Mouse (Mus musculus) cerebellum, adult 11-12 months (tissue): Measurements from ENCODE around the gene Prox2.

Experiments
- DNase-seq: peaks from one replicate; pipeline ENCODE4 v3.0.0; 2022

The Prox2 gene

DNA sequence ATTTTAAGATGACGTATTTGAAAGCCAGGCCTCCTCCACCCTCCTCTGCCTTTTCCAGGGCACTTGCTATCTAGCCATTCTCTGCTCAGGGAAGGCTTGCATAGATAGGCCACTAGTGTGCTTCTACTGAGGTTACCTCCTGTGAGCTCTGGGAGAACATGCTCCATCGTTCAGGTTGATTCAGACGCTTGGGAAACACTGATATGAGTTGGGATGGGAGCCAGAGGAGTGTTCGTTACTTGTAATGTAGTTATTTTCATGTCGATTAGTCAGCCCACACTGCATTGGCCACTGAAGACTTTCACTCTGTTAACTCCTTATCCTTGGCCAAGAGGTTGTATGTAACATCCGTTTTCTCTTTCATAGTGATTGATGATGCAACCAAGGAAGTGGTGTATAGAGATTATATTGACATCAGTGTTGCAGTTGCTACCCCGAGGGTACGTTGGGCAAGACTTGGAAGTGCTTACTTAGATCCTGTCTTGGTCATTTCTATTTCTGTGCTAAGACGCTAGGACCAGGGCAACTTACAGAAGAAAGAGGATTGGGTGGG lies 18.9 kb upstream of the Prox2 start:
- DNase-seq, result no peak

DNA sequence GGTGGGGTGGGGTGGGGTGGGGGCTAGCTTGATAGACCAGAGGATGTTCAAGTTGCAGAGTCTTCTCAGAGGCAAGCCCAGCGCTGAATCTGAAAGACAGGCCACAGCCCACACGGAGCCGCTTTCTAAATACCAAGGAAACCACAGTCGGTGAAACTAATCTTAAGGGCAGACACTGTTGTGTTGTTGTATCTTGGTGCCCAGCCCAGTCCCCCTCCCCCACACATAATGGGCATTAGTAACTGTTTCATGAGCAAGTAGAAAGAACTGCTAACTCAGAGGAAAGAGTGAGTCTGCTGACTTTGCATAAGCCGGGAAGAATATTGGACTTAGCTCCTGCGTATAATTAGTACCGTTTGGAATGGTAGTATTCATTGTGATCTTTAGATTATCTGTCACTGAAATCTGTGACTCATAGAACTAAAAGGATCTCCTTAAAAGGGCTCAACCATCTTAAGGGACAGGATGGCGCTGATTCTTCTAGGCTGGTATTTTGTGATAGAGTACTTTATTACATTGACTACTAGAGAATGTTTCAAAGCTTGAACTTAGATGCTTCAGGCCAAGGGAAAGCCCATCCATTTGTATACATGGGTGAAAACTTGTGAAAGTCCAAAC lies 16.5 kb upstream of the Prox2 start:
- DNase-seq, result no peak

DNA sequence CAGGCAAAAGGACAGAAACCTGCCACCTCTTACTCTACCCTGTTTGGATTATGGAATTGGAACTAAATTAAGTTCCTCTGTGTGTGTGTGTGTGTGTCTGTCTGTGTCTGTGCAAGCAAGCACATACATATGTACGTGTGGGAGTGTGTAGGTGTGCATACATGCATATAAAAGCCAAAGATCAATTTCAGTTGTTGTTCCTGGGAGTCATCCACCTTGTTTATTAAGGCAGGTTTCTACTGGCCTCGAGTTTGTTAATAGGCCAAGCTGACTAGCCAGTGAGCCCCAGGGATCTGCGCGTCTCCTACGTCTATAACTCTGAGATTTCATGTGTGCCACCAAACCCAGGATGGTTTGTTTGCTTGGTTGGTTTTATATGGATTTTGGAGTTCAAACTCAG lies 14.2 kb upstream of the Prox2 start:
- DNase-seq, result no peak

DNA sequence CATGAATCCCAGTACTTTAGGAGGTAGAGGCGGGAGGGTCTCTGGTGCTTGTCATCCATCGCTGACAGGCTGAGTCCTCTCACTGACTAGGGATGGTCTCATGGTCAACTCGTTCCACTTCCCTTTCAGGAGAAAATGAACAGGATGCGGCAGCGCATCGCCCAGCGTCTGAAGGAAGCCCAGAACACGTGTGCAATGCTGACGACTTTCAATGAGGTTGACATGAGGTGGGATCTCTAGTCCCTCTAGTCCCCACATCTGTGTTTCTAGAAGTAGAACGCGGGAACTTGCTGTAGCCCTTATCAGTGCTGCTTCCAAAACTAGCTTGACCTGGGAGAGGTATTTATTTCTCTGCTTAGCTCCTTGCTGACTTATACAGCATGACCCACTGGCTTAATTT lies 13.1 kb upstream of the Prox2 start:
- no peak for DNase-seq

DNA sequence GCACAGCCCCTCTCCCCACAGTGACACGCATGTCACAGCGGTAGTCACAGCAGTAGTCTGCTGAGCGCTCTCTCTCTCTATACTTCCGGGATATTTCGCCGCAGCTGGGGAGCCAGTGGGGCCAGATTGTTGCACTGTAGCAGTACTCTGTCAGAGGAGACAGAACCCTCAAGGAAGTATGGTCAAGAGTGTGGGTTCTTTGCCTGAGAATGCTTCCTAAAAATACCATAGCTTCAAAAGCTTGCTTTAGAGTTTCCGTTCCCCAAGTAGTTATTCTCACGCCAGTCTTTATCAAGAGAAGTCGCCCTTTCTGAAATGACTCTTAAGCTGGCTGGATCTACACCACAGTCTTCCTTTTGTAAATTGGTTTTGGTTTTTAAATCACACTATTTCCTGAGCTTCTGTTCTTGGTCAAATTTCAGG lies 12.6 kb upstream of the Prox2 start:
- no peak for DNase-seq

DNA sequence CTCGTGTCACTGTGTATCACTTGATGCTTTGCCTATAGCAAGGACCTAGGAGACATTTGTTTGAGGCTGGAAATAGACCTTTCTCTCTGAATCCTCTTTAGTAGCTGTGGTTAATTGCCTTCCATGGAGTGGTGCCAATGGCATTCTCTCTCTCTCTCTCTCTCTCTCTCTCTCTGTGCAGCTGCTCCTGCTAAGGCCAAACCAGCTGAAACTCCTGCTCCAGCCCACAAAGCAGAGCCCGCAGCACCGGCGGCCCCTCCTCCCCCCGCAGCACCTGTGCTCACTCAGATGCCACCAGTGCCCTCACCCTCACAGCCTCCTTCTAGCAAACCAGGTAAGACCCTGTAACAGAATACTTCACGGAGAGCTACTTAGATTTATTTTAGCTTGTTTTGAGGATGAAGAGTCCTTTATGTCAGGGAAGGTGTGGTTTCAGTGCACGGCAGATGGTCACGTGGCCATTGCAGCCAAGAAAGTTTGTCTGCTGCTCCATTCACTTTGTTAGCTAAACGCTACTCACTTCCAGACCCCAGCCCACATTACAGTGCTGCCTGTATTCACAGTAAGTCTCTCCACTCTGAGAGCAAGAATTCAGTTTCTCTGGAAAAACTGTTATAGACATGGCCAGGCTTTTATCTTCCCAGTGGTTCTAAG lies 11.4 kb upstream of the Prox2 start:
- DNase-seq, result no peak

DNA sequence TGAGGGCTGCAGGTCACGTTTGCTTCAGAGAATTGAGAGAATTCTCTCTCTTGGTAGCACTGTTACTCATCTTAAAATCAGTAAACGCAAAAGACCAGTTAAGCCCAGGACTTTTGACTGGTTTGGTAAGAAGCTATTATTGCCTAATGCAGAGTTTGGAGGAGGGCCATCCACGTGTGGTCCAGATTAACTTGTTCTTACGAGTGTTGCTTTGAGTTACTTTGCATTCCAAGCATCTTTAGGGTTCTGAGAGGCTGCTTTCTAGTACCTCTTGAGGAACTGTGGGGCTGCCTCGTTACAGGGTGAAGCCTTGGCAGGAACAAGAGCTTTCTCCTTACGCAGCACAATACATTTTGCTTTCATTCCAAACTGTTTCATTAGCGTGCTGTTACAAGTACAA lies 5.1 kb upstream of the Prox2 start:
- DNase-seq, result no peak

DNA sequence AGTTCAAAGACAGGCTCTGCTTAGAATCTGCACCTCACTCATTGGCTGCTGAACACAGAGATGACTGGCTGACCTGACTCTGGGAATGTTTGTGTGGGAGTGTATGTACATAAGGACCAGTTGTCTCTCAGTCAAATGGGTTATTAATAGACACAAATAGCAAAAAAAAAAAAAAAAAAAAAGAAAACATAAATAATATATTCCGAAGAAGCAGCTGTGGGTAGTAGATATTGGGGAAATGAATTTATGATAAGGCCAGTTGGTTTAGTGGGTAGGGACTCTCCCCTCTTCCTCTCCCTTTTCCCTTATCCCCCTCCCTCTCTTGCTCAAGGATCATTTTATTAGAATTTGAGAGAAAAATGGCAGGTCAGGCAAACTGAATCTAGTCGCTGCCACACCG lies 3.4 kb upstream of the Prox2 start:
- DNase-seq, result no peak

DNA sequence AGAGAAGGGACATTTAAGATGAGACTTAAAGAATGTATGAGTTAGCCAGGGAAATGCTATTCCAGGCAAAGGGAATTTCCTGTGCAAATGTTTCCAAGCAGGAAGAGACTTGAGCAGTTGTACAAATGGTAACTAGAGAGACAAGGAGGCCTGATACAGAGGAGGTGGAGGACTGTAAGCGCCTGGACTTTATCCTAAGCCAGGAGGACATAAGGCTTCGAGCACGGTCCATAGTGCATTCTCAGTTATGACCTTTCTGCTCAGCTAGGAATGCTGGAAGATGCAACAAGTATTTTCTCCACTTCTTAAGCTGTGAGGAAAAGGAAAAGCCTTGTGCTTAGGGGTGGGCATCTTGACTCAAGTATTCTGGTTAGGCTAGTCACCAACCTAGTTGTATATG lies 2.8 kb upstream of the Prox2 start:
- no peak for DNase-seq

DNA sequence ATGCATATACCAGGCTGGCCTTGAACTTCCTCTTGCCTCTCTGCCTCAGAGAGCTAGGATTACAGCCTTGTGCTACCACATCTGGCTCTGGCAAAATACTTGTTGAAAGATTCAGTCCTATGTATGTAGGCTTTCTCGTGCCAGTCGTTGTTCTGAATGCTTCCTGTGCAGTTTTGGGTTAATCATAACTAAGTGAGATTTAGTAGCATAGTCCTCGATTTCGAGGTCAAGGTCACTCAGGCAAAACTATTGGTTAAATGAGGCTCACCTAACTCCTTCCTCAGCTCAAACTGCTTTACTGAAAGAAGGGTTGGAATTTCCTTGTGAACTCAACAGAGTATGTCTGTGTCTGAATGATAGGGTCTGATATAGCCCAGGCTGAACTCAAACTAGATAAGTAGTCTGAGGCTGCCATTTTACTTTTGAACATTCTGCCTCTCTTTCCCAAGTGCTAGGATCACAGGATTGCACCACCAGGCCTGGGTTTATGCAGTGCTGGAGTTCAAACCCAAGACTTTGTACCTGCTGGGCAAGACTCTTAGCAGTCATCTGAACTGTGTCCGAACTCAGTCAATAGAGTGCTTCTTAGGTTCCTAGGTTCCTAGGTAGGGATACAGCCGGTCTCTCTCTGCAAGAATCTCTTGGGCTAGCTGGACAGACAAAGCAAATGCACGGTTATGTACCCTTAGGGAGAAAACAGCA lies 2.1 kb upstream of the Prox2 start:
- no peak for DNase-seq

DNA sequence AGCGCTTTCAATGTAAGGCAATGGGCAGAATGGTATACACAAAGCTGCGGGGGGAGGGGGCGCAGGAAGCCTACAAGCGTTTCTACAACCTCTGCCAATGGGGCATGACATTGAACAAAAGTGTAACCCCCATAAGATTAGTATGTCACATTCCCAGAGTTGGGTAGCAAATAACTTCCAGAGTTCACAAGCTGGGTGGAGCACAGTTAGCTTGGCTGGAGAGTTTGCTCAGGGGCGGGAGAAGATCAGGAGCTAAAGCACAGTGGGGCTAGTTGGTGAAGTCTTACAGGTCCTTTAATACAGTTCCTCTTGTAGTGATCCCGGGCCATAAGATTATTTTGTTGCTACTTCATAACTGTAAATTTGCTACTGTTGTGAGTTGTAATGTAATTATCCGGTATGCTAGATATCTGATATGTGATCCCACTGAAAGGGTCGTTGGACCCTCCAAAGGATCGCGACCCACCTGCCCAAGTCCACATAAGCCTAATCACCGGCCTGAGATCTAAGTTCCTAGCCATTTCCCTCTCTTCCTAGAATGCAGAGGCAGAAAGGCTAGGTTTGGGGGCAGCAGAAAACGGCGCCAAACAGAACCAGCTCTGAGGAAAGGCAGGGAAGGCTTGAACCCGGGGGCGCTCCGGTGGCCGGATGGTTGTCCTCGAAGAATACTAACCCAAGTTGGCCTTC lies 405 bp downstream of the Prox2 start:
- DNase-seq, result no peak

DNA sequence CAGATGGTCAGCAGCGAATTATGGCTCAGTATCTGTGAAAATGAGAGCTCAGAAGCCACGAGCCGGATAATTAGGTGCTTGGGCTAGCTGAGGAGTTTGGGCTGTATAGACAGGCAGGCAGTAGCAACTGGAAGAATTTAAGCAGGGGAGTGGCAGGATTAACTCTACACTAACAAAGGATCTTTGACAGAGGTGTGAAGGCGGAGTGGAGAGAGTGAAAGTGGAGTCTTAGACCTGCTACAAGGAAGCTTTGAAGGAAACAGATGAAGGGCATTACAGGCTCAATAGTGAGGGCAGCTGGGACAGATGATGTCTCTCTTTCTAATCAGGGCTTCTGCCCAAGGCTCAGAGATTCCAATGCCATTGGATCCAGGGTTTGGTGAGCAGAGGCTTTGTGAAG lies 1.1 kb downstream of the Prox2 start:
- no peak for DNase-seq

DNA sequence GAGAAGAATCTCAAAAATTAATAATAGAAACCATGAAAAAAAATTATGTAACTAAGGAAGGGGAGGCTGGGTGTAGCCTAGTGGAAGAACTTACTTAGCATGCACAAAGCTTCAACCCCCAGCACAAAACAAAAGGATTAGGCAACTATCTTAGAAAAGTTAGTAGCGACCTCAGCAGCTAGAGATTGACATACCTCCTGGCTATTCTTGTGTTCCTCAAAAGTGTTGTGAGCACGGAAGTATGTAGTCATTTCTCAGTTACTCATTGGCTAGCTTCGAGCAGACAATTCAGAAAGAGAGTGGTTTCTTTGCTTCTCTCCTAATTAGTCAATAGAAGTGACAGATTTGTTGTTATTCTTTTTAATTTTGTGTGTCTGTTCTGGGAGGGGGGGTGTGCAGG lies 1.9 kb downstream of the Prox2 start:
- DNase-seq, result no peak

DNA sequence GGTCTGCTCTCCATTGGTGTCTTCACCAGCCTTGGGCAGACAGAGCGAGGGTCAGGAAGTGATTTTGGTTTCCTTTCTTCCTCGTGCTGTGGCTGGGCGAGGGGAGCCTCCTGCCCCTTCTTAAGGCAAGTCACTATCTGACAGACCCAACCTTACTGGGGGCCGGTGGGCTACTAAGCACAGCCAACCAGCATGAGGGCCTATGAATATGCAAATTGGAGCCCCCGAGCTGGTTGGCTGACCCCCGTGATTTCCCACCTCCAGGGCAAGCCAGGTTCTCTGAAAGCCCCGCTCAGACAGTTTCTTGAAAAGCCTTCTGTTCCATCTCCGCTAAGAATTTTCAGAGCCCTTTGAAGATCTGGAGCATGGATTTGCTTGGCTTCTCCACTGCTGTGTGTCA lies 4.3 kb downstream of the Prox2 start:
- no peak for DNase-seq

DNA sequence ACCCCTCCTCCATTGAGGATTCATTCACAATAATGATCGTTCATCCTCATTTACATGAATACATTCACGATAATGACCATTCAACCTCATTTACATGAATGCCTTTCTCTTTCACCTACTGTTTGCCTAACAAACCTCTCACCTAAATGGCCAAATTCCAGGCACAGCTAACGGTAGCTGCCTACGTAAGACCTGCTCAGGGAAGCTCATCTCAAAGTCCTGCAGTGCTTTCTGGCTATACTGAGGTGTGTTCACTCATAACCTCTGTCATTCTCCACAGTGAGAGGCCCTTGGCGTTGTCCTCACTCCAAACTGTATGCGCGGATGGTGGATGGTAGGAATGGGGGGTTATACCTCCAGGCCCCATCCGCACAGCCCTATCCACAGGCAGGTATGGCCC lies 5.8 kb downstream of the Prox2 start:
- no peak for DNase-seq

DNA sequence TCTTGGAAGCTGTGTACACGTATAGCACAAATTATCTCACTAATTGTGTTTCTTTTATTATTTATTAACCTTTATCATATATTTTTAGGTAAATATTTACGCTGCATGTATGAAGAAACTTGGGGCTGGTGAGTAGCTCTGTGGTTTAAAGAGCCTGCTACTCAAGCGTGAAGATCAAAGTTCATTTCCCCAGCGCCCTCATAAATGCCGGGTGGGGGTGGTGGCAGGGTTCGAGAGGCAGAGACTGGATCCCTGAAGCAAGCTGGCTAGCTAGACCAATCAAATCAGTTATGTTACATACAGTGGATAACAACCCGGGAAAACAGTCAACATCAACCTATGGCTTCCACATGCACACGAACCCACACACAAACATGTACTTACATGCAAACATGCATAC lies 7.5 kb downstream of the Prox2 start:
- DNase-seq, result no peak

DNA sequence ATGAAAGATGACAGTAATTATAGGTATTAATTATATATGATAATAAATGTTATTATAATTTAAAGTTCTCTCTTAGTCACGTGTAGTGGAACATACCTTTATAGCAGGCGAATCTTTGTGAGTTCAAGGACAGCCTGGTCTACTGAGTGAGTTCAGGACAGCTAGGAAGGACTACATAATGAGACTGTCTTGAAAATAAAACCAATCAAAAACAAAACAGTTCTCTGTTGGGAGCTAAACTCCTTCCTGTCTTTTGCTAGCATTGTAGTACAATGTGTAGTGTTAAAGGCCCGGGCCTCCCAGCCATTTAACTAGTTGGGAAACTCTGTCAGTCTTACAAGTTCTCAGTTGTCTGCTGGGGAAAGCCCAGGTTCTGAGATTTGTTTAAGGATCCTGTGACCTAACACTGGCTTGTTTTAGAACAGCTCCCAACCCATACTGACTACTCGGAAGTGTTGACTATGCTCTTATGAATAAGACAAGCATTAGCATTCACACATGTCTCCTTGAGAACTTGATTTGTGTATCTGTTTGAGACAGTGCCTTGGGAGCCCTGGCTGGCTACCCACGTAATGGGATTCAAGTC lies 8.9 kb downstream of the Prox2 start:
- DNase-seq, result no peak

DNA sequence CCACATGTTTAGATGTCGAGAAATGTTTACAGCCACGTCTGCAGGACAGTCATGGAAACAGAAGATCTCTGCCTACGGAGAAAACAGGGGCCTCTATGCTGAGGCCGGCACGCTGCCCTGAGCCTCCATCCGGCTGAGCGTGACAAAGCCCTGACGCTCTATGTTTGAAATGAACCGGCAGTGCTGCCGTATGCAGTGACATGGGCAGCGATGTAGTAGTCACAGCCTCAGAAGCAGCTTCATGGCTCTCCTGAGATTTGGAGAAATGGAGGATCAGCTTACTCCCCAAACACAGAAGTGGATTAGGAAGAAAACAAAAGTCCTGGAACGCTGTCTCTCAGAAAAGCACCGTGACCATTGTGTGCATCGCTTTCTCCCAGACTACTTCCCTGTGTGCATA lies 9.6 kb downstream of the Prox2 start:
- DNase-seq, result no peak

DNA sequence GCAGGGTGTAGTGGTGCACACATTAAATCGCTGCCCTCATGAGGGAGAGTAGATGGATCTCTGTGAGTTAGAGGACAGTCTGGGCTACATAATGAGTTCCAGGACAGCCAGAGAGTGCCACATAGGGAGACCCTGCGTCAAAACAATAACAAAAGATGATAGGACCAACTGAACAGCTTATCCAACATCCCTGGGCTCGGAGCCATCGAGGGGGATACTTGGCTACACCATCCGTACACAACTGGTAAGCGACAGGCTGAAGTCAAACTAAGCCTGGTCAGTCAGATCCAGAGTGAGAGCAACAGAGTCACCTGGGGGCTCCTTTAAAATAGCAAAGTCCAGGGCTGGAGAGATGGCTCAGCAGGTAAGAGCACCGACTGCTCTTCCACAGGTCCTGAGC lies 14.7 kb downstream of the Prox2 start:
- no peak for DNase-seq

DNA sequence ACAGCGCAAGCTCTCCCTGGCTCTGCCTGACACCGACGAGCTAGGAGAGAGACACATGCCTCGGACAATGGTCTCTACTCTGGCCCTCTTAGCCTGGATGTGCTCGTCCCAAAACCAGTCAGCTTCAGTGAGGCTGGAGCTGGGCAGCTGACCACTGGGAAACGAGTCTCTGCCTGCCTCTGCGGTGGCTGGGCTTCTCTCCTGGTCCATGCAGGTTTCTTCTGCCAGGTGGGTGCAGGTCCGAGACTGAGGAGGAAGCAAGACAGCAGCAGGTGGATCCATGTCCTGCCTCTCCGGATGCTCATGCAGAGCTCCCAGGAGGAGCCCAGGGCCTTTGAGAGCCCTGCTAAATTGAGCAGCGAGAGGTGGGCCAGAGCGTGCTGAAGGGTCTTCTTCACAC lies 15.4 kb downstream of the Prox2 start:
- DNase-seq, result no peak

DNA sequence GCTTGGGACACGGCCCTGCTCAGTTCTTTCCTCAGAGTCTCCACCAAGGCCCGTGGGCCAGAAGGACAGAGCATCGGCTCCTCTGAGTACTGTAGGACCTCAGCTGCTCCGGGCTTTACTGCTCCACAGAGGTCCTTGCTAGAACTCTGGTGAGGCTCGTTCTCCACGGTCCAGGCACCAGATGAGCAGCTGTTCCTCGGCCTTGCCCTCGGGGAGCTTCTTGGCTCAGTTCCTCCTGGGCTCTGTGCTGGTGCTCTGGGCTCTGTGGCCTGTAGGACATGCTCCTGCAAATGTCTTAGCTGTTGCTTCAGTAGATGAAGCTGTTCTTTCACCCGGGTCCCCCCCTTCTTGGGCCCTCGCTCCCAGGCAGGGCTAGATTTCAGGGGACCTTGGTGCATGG lies 15.9 kb downstream of the Prox2 start:
- DNase-seq, result no peak

DNA sequence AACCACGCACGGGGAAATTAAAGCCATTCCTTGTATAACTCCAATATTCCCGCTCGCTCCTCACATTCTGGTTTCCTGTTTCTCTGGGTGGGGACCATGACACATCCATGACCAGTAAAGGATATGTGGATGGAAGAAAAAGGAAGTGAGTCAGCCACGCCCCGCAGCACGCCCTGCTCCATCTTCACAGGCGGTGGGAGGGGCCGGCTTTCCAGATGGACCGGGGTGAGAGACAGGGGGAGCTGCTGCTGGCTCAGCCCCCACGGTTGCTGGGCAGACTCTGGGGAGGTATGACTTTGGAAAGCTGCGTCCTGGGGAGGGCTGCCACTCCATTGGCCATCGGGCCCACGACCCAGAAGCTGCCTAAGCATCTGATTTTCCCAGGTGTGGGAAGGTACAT lies 16.5 kb downstream of the Prox2 start:
- DNase-seq, result no peak

DNA sequence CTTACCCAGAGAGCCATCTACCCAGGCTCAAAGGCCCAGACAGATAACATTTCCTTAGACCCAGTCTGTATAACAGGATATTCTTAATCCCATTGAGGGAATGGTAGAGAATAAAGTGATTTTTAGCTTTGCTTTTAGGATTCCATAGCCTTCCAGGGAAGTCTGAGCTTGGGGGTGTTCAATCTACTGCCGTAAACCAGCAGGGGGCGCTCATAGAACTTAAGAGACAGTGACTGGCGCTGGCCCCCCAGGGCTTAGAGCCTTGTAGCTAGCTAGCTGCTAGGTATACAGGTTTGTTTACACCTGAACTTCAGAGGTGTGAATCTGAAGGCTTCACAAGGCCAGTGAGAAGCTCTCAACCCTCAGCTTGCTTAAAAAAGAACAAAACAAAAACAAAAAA lies 18.3 kb downstream of the Prox2 start:
- peak; percentile 49 for DNase-seq
